Mouse (Mus musculus) layer of hippocampus, adult 2 months (tissue): ENCODE measurements around the gene Slc39a2. TPM values are rescaled to one million over a fixed set of nuclear protein-coding genes. Genes with fewer than 3 reads are reported as not detected.

Experiments
- DNase-seq, 2 experiments: peaks; one replicate each; pipeline ENCODE4 v3.0.0; 2022; ENCODE audit warnings: low spot score in 2 of 2
- H3K27ac ChIP-seq: fragments of 200-600 bp; 2 replicates; pipeline ENCODE4 v1.8.1; 2022
- H3K4me3 ChIP-seq: fragments of 200-600 bp; 2 replicates; pipeline ENCODE4 v1.8.1; 2022; ENCODE audit warnings: mild to moderate bottlenecking
- CTCF ChIP-seq: fragments of 200-600 bp; conservative IDR thresholded peaks from 2 replicates; pipeline ENCODE4 v1.8.1; 2022; ENCODE audit warnings: antibody characterized with exemption, mild to moderate bottlenecking, moderate library complexity
- total RNA-seq, 2 experiments: library from RNA; stranded (reverse); gene quantifications; 2 replicates each; pipeline ENCODE4 v1.2.3; 2021

Gene Slc39a2
- total RNA-seq, 2 experiments from 2014 or later, result 8.2 to 10.1 TPM

DNA sequence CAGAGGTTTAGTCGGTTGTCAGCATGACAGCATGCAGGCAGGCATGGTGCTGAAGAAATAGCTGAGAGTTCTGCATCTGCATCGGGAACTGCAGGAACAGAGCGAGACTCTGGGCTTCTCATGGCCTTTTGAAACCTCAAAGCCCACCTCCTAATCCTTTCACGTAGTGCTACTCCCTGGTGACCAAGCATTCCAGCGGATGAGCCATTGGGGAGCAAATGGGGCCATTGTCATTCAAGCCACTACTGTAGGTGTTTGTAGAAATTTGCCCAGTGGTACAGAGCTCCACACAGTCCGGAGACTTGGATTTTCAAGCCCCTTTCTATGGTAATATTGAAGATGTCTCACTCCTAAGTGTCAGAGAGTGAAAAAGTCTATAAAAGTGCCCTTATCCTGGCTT, 6.6 kb upstream of the Slc39a2 start:
- DNase-seq, result no peak
- Histone ChIP-seq H3K4me3 (peak overlapping the region; percentile 69), H3K27ac (no peak overlapping the region)
- no peak for TF ChIP-seq CTCF

DNA sequence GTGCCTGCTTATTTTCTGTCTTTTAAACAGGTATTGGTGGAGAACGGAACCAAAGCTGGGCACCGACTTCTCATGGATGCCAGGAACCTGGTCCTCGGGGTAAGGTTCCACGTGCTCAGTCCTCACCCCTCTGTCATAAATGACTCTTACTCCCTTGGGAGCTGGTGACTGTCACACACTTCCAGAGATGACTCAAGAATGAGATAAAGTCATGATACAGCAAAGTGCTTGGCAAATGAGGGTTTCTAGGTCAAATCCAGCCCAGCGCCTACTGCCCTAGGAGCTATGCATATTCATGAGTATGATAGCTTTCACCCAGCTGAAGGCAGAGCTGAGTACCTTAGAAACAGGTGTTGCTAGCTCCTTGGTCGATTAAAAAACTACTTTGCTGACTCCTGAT, 2.9 kb upstream of the Slc39a2 start:
- TF ChIP-seq CTCF, result no peak
- no peak for DNase-seq
- no peak overlapping the region for H3K4me3 ChIP-seq
- no peak overlapping the region for H3K27ac ChIP-seq

GRCm38 (mm10) chr14:51893094-51893794, 555 bp downstream of the Slc39a2 start:
- no peak for DNase-seq
- no peak overlapping the region for H3K4me3 ChIP-seq
- H3K27ac ChIP-seq, result no peak overlapping the region
- no peak for TF ChIP-seq CTCF

GRCm38 (mm10) chr14:51893809-51894208, 1.1 kb downstream of the Slc39a2 start:
- no peak overlapping the region for H3K27ac ChIP-seq
- no peak for DNase-seq
- no peak overlapping the region for H3K4me3 ChIP-seq
- TF ChIP-seq CTCF, result no peak

GRCm38 (mm10) chr14:51895071-51895470, 2.4 kb downstream of the Slc39a2 start:
- Histone ChIP-seq H3K27ac (no peak overlapping the region), H3K4me3 (no peak overlapping the region)
- TF ChIP-seq CTCF, result no peak
- no peak for DNase-seq

GRCm38 (mm10) chr14:51896019-51896418, 3.3 kb downstream of the Slc39a2 start:
- no peak overlapping the region for H3K4me3 ChIP-seq
- no peak for DNase-seq
- no peak for TF ChIP-seq CTCF
- H3K27ac ChIP-seq, result no peak overlapping the region

GRCm38 (mm10) chr14:51896539-51897170, 4.0 kb downstream of the Slc39a2 start:
- TF ChIP-seq CTCF, result no peak
- H3K27ac ChIP-seq, result no peak overlapping the region
- no peak overlapping the region for H3K4me3 ChIP-seq
- no peak for DNase-seq

- H3K4me3 ChIP-seq, result no peak overlapping the region
- no peak for DNase-seq
- TF ChIP-seq CTCF, result no peak
- no peak overlapping the region for H3K27ac ChIP-seq
Measured at GRCm38 (mm10) chr14:51899351-51899750, 6.7 kb downstream of the Slc39a2 start.

- TF ChIP-seq CTCF, result peak; percentile 98
- Histone ChIP-seq H3K27ac (no peak overlapping the region), H3K4me3 (no peak overlapping the region)
- peak; percentile 61 to 86 for DNase-seq
Measured at GRCm38 (mm10) chr14:51902806-51903710, 10.4 kb downstream of the Slc39a2 start.

GRCm38 (mm10) chr14:51903782-51904181, 11.1 kb downstream of the Slc39a2 start:
- no peak for DNase-seq
- TF ChIP-seq CTCF, result no peak

DNA sequence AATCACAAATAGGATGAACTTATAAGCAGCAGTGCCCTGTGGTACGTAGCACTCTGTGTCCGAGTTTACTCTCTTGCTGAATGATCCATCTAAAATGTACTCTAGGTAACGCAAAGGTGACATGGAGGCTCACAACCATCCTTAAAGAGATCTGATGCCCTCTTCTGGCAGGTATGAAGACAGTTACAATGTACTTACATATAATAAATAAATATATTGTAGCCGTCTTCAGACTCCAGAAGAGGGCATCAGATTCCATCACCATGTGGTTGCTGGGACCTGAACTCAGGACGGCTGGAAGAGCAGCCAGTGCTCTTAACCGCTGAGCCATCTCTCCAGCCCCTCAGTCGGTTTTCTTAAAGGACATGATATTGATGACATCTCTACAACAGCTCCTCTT, 12.0 kb downstream of the Slc39a2 start:
- Histone ChIP-seq H3K4me3 (no peak overlapping the region), H3K27ac (no peak overlapping the region)
- DNase-seq, result no peak
- TF ChIP-seq CTCF, result peak; percentile 60

More at GRCm38 (mm10) chr14:51903782-51904181, 11.1 kb downstream of the Slc39a2 start:
- no peak overlapping the region for H3K4me3 ChIP-seq
- H3K27ac ChIP-seq, result no peak overlapping the region

DNA sequence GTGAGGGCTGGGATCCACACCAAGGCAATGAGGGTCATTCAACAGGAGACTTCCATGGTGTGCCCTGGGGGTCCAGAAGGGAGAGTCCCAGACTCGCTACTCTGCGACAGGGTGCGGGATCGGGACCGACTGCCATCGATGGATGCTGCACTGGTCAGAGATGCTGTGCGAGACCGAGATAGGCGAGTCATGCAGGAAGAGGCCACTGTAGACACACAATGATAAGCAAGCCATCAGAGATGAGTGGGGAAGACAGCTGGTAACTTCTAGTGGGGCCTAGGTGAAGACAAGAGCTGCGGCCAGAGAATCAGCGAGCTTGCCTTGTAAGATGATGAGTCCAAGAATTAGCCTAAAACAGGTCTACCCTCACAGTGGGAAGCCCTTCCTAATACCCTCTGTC, 13.4 kb downstream of the Slc39a2 start:
- H3K27ac ChIP-seq, result no peak overlapping the region
- no peak overlapping the region for H3K4me3 ChIP-seq
- no peak for TF ChIP-seq CTCF
- no peak for DNase-seq

DNA sequence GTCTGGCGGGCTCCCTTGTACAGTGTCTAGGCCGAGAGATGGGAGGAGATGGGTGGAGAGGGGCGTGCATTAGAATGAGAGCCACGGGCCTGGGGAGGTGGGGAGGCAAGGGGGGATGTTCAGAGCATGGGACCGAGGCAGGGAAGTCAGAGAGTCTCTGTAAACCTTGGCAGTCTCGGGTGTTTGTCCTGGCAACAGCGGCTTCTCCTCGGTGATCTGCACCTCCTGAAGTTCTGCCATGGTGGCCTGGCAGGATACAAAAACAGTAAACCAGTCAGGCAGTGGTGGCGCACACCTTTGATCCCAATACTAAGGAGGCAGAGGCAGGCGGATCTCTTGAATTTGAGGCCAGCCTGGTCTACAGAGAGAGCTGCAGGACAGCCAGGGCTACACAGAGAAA, 18.6 kb downstream of the Slc39a2 start:
- H3K4me3 ChIP-seq, result peak overlapping the region; percentile 44
- no peak for DNase-seq
- H3K27ac ChIP-seq, result peak overlapping the region; percentile 97

More for the DNA sequence above, 18.6 kb downstream of the Slc39a2 start:
- TF ChIP-seq CTCF, result no peak
